ENCODE assay signal across 16 mouse cellular contexts in genomic region chr15:89363051-89363450, GRCm38 (mm10).
"Had no signal": no experiment of that assay in that cellular context is flagged by ENCODE, and none has a peak within 500 bp of the region (broad histone marks: within the 10 kb centered on the region; RNA-seq: fewer than 3 reads in every experiment).

No protein-coding gene starts in this region.

- H3K27me3 ChIP-seq: kidney, embryonic 15.5 days; limb, embryonic 12.5 days; neural tube, embryonic 13.5 days; stomach, embryonic 15.5 days had no signal

- H3K4me2 ChIP-seq: kidney, embryonic 15.5 days; limb, embryonic 12.5 days; neural tube, embryonic 13.5 days; stomach, embryonic 15.5 days had no signal

- DNase-seq: kidney, adult 2 months; kidney, postnatal 14 days; liver; midbrain, embryonic 14.5 days; retina, postnatal 1 day; right cerebral cortex, postnatal 4 days; spleen, adult 18-20 months; thymus, adult 2 months; thymus, postnatal 25 days had no signal

- H3K27ac ChIP-seq: kidney, embryonic 15.5 days; limb, embryonic 12.5 days; liver, embryonic 14.5 days; midbrain, embryonic 10.5 days; neural tube, embryonic 13.5 days; stomach, embryonic 15.5 days had no signal

- ATAC-seq: intestine, embryonic 16.5 days had no signal

- H3K9ac ChIP-seq: kidney, embryonic 15.5 days; limb, embryonic 12.5 days; liver, embryonic 14.5 days; neural tube, embryonic 13.5 days; stomach, embryonic 15.5 days had no signal

- H3K9me3 ChIP-seq: kidney, embryonic 15.5 days; limb, embryonic 12.5 days; midbrain, embryonic 10.5 days; neural tube, embryonic 13.5 days; stomach, embryonic 15.5 days had no signal

- H3K4me3 ChIP-seq: kidney, embryonic 15.5 days; limb, embryonic 12.5 days; midbrain, embryonic 10.5 days; neural tube, embryonic 13.5 days; stomach, embryonic 15.5 days had no signal

- H3K4me1 ChIP-seq: limb, embryonic 12.5 days; midbrain, embryonic 10.5 days had no signal
